Mouse (Mus musculus) cerebellum, adult 9-11 months (tissue): ENCODE measurements around the gene Zswim5.
"Not testable (repeated sequence)": the region's sequence is repeated elsewhere in the genome, so short reads cannot be mapped to it uniquely, and the experiment has no call there.

Source experiments
- DNase-seq: peaks from one replicate; pipeline ENCODE4 v3.0.0; 2022

Gene Zswim5

DNA sequence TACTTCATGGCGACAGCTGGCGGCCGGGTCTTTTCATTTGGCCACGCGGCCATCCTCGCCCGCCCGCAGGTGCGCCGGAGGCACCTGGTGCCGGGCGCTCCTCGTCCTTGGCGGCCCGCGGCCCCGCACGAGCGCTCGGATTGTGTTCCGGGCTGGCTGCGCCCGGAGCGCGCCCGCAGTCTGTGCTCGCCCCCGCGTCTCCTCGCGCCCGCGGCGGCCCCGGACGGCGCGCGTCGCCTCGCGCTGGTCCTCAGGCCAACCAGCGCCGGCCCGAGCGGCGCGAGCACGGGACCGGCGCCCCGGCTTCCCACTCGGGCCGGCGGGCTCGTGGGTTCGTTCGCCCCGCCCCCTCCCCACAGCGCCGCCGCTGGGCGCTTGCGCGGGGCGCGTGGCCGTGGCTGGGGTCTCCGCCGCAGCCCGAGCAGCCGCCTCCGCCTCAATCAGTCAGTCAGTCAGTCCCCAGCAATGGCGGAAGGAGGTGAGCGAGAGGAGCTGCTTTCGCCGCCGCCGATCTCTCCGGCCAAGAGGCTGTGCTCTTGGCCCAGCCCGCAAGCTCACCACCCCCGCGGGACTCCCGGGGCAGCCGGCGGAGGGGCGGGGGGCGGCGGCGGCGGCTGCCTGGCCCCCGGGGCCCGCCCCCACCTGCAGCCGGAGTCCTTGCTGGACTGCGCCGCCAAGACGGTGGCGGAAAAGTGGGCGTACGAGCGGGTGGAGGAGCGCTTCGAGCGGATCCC, at the start of gene Zswim5:
Gene Zswim5 (plus strand): TSS at position 382 of the 734 bp plus-strand sequence.
- peak; percentile 87 for DNase-seq

DNA sequence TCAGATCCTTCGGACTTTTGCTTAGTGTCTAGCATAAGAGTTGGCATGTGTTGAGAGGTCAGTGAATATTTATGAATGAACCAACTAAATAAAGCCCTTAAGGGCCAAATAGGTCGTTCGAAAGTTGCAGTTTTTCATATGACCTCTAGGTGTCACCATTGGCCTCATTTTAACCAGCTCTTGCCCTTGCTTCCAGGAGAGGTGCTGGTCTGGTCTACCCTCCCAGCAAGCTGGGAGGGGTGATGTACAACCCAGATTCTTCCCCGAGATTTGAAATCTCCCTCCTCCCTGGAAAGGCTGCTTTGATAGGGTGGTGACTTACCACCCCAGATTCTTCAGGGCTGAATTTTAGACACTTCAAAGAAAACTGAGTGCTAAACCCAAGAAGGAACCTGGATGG, 49.4 kb upstream of the Zswim5 start:
- DNase-seq, result peak; percentile 69

DNA sequence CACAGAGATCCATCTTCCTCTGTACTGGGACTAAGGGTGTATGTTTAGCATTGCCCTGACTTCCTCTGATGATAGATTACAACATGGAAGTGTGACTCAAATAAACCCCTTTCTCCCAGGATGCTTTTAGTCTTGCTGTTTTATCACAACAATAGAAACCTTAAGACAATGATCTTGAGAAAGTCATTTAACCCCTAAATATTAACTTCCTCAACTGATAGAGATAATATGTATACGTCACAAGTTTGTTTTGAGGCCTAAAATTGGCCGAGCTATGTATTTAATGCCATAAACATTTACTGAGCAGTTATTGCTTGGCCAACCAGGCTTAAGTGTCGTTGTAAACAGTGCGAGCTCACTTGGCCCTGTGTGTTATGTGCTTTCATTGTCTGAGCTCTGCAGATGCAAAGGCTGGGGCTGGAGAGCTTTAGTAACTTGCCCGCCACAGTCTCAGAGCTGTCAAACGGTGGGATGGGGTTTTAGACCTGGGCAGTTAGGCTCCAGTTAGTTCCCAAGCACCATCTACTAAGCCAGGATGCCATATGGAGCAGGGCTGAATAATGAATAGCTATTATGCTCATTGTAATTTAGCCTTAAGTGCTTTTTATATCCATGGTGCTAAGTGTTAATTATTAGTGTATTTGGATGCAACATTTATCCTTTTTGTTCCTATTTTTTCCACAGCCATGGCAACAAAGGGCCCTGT, 47.7 kb upstream of the Zswim5 start:
- no peak for DNase-seq

DNA sequence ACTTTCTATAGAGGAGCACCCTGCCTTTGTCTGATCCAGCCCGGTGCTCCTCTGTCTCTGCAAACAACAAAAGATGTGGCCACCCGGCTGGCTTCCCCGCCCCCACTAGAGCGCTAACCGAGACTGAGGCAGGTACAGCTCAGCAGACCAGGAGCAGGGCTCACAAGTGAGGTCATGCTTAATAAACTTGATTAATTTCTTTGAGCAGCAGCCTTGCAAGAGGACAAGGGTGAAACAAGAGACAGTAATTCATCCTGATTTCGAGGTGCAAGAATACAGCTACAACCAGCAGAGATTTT, 47.2 kb upstream of the Zswim5 start:
- no peak for DNase-seq

DNA sequence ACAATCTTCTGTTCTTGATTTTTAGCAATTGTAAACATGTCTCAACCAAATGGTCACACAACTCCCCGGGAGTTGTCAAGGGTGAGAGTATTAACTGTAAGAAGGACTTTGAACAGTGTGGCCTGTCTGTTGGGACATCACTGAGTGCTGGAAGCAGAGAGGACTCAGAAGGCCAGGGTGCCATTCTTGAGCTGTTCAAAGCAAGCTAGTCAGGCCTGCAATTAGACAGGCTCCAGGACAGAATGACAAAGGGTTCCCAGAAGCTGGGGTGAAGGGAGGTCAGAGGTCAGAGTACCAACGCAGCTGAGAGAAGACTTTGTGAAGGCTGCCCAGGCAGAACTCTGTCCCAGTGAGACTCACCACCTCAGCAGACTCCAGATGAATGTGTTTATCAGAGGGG, 38.2 kb upstream of the Zswim5 start:
- DNase-seq, result no peak

DNA sequence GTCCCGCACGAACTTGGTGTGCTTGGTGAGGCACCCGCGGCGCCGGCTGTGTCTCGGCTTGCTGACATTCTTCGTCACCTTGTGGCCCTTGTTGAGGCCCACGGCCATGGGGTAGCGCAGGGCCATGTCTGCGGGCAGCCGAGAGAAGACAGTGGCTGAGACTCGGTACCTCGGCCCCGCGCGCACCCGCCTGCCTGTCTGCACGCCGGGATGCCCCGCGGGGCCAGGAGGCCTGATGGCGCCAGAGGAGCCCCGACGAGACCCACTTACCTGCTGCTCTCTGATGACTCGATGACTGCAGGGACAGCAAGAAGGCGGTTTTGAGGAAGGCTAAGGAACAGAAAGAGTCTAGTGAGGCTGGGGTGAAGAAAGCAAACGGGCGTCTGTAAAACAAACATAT, 37.1 kb upstream of the Zswim5 start:
- DNase-seq, result not testable (repeated sequence)

DNA sequence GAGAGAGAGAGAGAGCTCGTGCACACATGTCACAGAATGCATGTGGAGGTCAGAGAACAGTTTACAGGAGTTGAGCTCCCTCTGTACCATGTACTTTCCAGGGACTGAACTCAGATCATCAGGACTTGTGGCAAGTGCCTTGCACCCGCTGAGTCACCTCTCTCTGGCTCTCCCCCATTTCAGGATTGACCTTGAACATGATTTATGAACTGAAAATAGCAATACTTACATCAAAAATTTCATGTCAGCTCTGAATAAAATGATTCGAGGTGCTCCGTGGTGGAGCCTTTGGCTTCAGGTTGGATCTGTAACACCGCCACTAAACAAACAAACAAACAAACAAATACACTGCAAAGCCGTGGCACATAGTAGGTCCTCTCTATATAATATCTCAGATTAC, 36.3 kb upstream of the Zswim5 start:
- DNase-seq, result no peak

DNA sequence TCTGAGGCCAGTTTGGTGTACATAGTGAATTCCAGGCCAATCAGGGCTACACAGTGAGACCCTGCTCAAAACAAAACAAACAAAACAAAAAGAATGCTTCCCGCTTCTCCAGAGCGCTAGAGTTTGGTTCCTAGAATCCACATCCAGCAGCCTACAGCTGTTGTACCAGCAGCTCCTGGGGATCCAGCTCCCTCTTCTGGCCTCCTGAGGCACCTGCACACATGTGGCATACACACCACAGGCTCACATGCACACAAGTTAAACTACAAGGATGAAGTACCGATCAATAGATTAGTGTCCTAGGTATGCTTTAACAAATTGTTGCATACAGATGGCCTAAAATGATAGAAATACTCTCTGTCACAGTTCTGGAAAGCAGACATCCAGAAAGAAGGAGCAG, 32.9 kb upstream of the Zswim5 start:
- DNase-seq, result no peak

DNA sequence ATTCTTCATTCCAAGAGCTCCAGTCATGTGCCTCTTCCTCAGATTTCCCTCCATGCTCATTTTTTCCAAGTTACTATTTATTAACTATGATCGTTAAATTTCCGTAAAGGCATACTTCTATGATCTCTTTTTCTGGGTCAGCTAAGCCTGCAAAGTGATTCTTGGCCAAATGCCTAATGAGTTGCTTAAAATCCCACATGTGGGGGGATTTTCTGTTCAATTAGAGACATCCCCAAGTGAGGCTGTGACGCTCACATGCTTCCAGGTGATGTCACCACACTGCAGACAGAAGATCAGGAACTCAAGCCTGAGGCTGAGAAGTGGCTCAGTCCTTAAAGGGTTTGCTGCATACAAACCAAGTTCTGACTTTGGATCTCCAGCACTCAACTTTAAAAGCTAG, 27.3 kb upstream of the Zswim5 start:
- DNase-seq, result no peak

DNA sequence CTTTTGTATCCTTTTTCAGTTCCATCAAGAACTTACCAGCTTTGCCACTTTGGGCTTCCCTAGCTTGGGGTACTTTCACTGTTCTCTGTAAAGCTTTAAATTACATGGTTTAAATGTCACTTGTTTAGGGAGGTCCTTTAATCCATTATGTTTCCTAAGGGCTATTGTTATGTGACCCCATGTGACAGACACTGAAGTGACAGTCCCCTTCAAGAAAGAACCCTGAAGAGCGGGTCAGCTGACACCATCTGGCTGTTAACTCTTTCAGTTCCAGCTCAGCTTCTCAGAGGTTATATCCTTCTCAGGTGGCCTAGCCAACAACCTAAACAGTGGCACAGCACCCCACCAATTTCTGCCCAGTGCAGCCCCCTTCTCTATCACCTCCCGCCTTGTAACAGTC, 22.9 kb upstream of the Zswim5 start:
- DNase-seq, result no peak

DNA sequence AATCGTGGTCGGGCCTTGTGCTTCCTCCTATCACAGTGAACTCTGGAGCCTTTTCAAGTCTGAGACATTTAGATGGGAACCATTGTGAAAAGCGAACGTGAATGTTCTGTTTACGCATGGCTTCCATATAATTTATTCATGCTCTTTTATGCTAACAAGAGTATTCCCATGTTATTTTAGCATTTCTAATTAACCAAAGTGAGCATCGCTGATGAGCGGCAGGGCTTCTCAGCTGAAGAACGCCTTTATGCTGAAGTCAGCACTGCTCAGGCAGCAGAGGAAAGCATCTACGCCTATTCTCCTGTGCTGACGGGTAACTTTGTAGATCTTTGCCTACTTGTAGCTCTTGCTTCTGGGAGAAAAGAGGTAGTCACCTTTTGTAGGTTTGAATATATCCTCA, 20.0 kb upstream of the Zswim5 start:
- DNase-seq, result no peak

DNA sequence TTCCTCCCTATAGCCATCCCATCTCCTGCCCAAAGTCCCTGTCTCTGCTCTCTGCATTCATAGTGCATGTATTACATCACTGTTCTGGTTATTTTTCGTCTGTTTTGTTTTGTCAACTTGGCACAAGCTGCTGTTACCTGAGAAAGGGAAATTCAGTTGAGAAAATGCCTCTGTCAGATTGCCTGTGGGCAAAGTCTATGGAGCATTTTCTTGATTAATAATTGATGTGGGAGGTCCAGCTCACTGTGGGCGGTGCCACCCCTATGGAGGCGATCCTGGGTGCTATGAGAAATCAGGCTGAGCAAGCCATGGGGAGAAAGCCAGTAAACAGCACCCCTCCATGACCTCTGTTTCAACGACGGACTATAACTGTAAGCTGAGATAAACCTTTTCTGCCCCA, 17.5 kb upstream of the Zswim5 start:
- DNase-seq, result no peak

DNA sequence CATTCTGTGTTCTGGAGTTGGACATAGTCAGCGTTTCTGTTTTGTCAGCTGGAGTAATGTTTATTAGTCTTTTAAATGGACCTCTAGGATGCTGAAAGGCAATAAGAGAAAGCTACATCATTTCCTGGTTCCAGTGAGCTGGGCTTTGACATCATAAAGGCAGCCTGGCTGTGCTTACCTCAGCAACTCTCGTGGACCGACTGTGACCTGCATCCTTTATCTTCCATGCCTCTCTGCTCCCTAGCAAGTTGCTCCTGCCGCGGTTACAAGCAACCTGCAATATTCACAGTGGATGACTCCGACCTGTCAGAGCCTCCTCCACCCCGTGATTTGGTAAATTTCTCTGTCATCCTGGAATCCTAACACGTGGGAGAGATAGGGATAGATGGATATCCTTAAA, 15.2 kb upstream of the Zswim5 start:
- no peak for DNase-seq

DNA sequence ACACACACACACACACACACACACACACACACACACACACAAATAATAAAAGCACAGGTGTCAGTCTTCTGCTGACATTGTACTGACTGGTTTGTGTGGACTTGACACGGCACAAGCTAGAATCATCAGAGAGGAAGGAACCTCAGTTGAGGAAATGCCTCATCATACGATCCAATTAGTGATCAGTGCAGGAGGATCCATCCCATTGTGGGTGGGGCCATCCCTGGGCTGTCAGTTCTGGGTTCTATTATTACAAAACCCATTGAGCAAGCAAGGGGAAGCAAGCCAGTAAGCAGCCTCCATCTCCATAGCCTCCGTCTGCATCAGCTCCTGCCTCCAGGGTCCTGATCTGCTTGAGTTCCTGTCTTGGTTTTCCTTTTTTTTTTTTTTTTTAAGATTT, 7.3 kb upstream of the Zswim5 start:
- DNase-seq, result no peak

DNA sequence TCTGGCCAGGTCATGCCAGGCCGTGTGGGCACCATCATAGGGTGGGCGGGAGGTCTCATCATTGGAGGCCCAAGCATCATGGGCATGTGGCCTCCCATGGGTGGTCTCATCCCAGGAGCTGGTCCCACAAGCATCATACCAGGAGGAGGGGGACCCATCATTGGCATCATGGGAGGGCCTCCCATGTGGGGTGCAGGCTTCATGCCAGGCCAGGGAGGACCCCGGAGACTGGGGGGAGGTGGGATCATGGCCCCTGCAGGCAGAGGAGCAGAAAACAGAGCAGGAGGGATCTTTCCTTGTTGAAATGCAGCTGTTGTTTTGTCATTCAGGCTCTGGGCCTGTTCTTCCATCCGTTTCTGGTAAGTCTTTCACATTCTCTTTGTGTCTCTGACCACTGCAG, 2.6 kb upstream of the Zswim5 start:
- peak; percentile 16 for DNase-seq

DNA sequence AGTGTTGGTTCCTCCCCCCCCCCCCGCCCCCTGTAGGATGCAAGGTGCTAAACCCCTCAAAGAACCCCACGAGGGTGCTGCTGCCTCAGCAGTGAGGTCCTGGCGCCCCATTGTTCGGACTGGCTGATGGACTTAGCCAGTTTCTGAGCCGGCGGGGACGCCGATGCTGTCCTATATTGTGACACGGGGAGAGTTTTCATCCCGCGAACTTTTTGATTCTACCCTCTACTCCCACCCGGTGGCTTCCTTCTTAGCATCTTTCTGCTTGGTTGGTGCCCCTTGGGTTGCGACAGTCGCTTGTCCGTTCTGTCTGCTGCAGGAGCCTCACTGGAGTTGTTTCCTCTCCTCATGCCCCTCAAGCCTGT, 564 bp upstream of the Zswim5 start:
- no peak for DNase-seq

DNA sequence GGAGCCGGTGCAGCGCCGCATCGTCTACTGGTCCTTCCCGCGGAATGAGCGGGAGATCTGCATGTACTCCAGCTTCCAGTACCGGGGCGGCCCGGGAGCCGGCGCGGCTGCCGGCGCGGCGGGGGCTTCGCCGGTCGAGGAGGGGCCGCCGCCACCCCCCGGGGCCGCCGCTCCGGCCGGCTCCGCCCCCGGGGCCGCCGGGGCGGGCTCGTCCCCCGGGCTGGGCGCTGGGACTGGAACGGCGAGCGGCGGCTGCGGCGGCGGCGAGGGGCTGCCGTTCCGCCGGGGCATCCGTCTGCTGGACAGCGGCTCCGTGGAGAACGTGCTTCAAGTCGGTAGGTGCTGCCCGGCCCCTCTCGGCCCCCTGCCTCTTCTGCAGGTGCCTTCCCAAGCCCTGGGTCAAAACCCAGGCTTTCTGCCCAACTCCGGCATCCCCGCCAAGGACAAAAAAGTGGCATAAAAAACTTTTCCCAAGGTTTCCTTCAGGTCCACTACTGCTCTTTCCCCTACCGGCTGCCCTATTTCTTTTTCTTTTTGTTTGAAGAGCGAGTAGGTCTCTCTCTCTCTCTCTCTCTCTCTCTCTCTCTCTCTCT, 649 bp downstream of the Zswim5 start:
- peak; percentile 53 for DNase-seq

DNA sequence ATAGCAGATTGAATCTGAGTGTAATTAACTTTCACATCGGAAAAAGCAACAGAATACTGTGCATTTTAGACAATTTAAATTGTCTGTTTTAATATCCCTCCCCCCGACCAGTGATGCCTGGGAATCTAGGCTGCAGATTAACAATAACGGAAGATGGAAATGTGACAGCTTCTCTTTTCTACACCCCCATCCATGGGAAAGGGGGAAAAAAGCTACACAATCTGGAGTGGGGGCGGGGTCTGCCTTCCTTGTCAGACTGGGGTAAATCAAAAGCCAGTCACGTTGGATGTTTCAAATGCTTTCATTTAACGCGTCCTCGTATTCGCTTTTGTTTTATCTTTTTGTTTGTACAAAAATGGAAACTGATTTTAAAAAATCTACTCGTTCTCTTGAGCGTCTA, 1.3 kb downstream of the Zswim5 start:
- peak; percentile 23 for DNase-seq

DNA sequence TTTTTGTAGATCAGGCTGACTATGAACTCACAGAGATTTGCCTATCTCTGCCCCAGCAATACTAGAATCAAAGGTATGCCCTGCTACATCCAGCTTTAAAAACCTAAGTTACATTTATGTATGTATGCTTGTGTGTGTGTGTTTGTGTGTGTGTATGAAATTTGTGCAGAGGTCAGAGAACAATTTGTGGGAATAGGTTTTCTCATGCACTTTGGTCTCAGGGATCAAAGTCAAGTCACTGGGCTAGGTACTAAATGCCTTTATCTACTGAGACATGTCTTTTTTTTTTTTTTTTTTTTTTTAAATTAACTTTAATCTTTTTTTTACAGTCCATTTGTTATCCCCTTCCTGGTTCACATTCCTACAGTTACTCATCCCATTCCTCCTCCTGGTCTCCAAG, 5.5 kb downstream of the Zswim5 start:
- no peak for DNase-seq

DNA sequence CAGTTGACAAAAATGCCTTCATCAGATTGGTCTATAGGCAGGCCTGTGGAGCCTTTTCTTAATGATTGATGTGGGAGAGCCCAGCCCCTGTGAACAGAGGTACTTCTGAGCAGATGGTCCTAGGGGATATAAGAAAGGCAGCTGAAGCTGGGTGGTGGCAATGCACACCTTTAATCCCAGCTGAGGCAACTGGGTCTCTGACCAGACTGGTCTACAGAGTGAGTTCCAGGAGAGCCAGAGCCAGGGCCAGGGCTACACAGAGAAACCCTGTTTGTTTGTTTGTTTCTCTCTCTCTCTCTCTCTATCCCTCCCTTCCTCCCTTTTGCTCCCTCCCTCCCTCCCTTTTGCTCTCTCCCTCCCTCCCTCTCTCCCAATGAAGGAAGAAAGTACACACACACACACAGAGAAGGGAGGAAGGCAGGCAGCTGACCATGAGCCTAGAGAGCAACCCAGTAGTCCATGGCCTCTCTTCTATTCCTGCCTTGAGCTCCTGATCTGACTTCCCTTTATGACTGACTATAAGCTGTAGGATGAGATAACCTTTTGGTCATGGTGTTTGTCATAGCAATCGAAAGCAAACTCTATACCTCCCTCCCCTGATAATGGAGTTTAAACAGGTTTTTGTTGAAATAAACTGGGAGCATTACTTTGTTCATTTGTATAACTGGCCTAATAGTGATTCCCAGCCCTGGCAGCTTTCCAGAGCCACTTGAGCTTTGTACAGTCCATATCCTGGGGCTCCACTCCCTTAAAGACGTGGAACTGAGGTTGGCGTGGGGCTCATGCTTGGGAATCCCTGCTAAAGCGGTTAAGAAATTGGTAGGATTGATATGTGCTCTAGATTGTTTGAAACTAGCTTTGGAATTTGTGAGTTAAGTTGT, 17.3 kb downstream of the Zswim5 start:
- DNase-seq, result no peak

DNA sequence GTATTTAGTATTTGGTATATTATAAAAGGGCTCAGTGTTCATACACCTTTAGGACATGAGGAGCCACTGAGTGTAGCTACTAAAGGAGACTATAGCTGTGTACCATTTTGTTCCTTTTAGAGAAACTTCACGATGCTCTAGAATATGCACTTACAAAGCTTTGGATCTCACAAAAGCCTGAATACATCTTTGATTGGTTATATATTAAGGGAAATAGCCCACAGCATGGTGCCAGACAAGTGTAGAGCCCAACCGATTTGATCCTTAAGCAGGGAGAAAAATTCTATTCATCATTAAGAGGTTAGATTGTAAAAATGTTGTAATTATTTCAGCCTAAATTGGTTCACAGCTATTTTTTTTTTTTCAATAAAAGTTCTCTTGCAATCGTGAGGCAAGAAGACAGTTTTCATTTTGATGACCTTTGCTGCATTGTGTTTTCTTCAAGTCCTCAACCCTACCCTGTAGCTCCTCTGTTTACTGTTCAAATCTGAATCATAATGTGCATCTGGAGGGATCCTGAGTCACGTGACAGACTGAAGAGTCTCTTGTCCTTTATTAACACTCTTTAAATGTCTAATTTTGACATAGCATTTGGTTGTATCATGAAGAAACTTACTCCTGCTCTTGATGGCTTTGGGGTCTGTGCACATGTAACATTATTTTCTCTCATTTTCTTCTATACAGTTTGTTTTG, 33.5 kb downstream of the Zswim5 start:
- no peak for DNase-seq

DNA sequence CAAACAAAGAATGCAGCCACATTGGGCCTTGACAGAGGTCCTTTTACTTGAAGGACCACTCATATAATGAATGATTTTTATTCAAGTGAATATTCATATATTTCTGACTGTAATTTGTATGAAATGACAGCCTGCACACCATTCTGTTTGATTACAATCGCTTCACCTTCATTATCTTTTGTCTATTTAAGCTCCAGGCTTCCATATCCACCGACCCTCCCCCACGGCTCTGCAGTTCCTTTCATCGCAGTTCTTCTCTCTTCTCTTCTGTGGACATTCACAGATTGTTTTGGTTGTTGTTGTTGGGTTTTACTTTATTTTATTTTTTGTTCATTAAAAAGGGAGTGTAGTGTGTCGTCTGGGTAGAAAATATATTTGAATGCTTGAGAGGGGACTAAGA, 34.0 kb downstream of the Zswim5 start:
- no peak for DNase-seq

DNA sequence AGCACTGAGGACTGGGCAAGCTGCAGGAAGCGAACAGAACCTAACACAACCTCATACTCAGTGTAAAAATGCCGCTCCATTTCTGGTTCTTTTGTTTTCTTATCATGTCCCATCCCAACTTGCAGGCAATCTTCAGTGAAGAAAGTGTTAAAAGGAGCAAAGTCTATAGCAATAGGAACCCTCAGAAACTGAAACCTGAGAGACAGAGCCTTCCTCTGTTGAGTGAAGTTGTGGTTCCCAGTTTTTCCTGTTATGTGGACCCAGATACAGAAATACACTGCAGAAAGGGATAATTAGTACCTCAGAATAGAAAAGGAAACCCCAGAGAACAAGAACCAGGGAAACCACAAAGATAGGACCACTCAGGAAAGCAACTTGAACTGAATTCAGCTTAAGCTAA, 36.1 kb downstream of the Zswim5 start:
- DNase-seq, result no peak
